Mouse (Mus musculus) MEL (cell line): ENCODE results near the gene A930009A15Rik. TPM values are rescaled to one million over a fixed set of nuclear protein-coding genes. Genes with fewer than 3 reads are reported as not detected.

Experiments used
- DNase-seq: peaks from one replicate; pipeline ENCODE4 v3.0.0; 2011; ENCODE audit warnings: low read depth, low spot score
- H3K27ac ChIP-seq: 2 replicates; pipeline ENCODE4 v1.5.1; 2012; ENCODE audit warnings: low read depth, mild to moderate bottlenecking, control low read depth, low read length, moderate library complexity; ENCODE audit not compliant: control insufficient read depth
- H3K27me3 ChIP-seq, 2 experiments: fragments of 150-350 bp in 1 of 2; sonication (generic) in 1 of 2; 2 replicates each; pipeline ENCODE4 v1.6.1; 2012; ENCODE audit warnings: low read length in 2 of 2, mild to moderate bottlenecking in 2 of 2, improper control_type of control experiment in 1 of 2, moderate library complexity in 1 of 2; ENCODE audit not compliant: insufficient read depth in 2 of 2, control insufficient read depth in 1 of 2
- H3K36me3 ChIP-seq, 2 experiments: 2 replicates each; pipeline ENCODE4 v1.6.1; 2012 to 2014; ENCODE audit warnings: low read length in 2 of 2, improper control_type of control experiment in 1 of 2, inconsistent platforms in 1 of 2, mild to moderate bottlenecking in 1 of 2; ENCODE audit not compliant: insufficient read depth in 2 of 2, control insufficient read depth in 1 of 2
- H3K4me1 ChIP-seq, 2 experiments: fragments of 150-350 bp in 1 of 2; sonication (generic) in 1 of 2; 2 replicates each; pipeline ENCODE4 v1.6.1; 2012; ENCODE audit warnings: low read length in 2 of 2, improper control_type of control experiment in 1 of 2, mild to moderate bottlenecking in 1 of 2; ENCODE audit not compliant: insufficient read depth in 2 of 2, control insufficient read depth in 1 of 2
- H3K4me3 ChIP-seq, 2 experiments: fragments of 150-350 bp in 1 of 2; sonication (generic) in 1 of 2; 2 replicates each; pipeline ENCODE4 v1.5.1; 2012; ENCODE audit warnings: low read depth in 2 of 2, low read length in 2 of 2, mild to moderate bottlenecking in 2 of 2, moderate library complexity in 2 of 2, control low read depth in 1 of 2, improper control_type of control experiment in 1 of 2; ENCODE audit not compliant: control insufficient read depth in 1 of 2, insufficient read depth in 1 of 2
- H3K79me2 ChIP-seq: 2 replicates; pipeline ENCODE4 v1.6.1; 2012; ENCODE audit warnings: mild to moderate bottlenecking, low read length, moderate library complexity; ENCODE audit not compliant: control insufficient read depth, poor library complexity, insufficient read depth
- H3K9ac ChIP-seq: 2 replicates; pipeline ENCODE4 v1.6.1; 2012; ENCODE audit warnings: low read depth, mild to moderate bottlenecking, control low read depth, low read length, moderate library complexity; ENCODE audit not compliant: control insufficient read depth, poor library complexity, severe bottlenecking
- H3K9me3 ChIP-seq: fragments of 150-350 bp; sonication (generic); replicated peaks from 2 replicates; pipeline ENCODE4 v1.6.1; 2012; ENCODE audit warnings: mild to moderate bottlenecking, low read length, improper control_type of control experiment, moderate library complexity; ENCODE audit not compliant: insufficient read depth
- BHLHE40 ChIP-seq: IDR thresholded peaks from 2 replicates; pipeline ENCODE4 v1.6.1; 2012; ENCODE audit warnings: low read depth, mild to moderate bottlenecking, inconsistent platforms, low read length, improper control_type of control experiment, borderline replicate concordance
- CHD2 ChIP-seq: IDR thresholded peaks from 2 replicates; pipeline ENCODE4 v1.6.1; 2011; ENCODE audit warnings: low read length, improper control_type of control experiment
- CTCF ChIP-seq, 3 experiments: IDR thresholded peaks in 2 of 3; conservative IDR thresholded peaks in 1 of 3; 2 replicates each; pipeline ENCODE4 v1.5.1; 2011 to 2012; ENCODE audit warnings: low read length in 3 of 3, low read depth in 2 of 3, mild to moderate bottlenecking in 2 of 3, improper control_type of control experiment in 1 of 3, inconsistent platforms in 1 of 3, mixed read lengths in 1 of 3, moderate library complexity in 1 of 3; ENCODE audit not compliant: control insufficient read depth in 1 of 3, insufficient read depth in 1 of 3, poor library complexity in 1 of 3, severe bottlenecking in 1 of 3
- E2F4 ChIP-seq: IDR thresholded peaks from 2 replicates; pipeline ENCODE4 v1.6.1; 2011; ENCODE audit warnings: low read depth, low read length, improper control_type of control experiment, borderline replicate concordance
- ELF1 ChIP-seq: IDR thresholded peaks from 2 replicates; pipeline ENCODE4 v1.6.1; 2014; ENCODE audit warnings: low read depth, mild to moderate bottlenecking, inconsistent platforms, low read length, improper control_type of control experiment, moderate library complexity
- ETS1 ChIP-seq: IDR thresholded peaks from 2 replicates; pipeline ENCODE4 v1.6.1; 2012; ENCODE audit warnings: low read depth, mild to moderate bottlenecking, inconsistent platforms, low read length, improper control_type of control experiment, moderate library complexity
- GABPA ChIP-seq: IDR thresholded peaks from 2 replicates; pipeline ENCODE4 v1.6.1; 2012; ENCODE audit warnings: low read depth, mild to moderate bottlenecking, inconsistent platforms, low read length, improper control_type of control experiment, moderate library complexity
- GATA1 ChIP-seq: IDR thresholded peaks from 2 replicates; pipeline ENCODE4 v1.6.1; 2011; ENCODE audit warnings: low read depth, low read length, improper control_type of control experiment
- HCFC1 ChIP-seq: IDR thresholded peaks from 2 replicates; pipeline ENCODE4 v1.6.1; 2012; ENCODE audit warnings: low read depth, mild to moderate bottlenecking, inconsistent platforms, low read length, improper control_type of control experiment, moderate library complexity
- MAFK ChIP-seq: IDR thresholded peaks from 2 replicates; pipeline ENCODE4 v1.6.1; 2011; ENCODE audit warnings: low read depth, mild to moderate bottlenecking, low read length, improper control_type of control experiment, borderline replicate concordance
- MAX ChIP-seq: IDR thresholded peaks from 2 replicates; pipeline ENCODE4 v1.6.1; 2011; ENCODE audit warnings: low read length, improper control_type of control experiment
- MEF2A ChIP-seq: IDR thresholded peaks from 2 replicates; pipeline ENCODE4 v1.6.1; 2014; ENCODE audit warnings: low read depth, mild to moderate bottlenecking, inconsistent platforms, low read length, improper control_type of control experiment; ENCODE audit not compliant: poor library complexity, insufficient replicate concordance, severe bottlenecking; ENCODE audit errors: extremely low read depth
- MXI1 ChIP-seq: IDR thresholded peaks from 2 replicates; pipeline ENCODE4 v1.6.1; 2011; ENCODE audit warnings: mild to moderate bottlenecking, low read depth, low read length, improper control_type of control experiment
- NELFE ChIP-seq: IDR thresholded peaks from 2 replicates; pipeline ENCODE4 v1.6.1; 2011; ENCODE audit warnings: low read depth, low read length, improper control_type of control experiment
- POLR2AphosphoS2 ChIP-seq: IDR thresholded peaks from 2 replicates; pipeline ENCODE4 v1.6.1; 2011; ENCODE audit warnings: low read length, improper control_type of control experiment
- RAD21 ChIP-seq: IDR thresholded peaks from 2 replicates; pipeline ENCODE4 v1.6.1; 2011; ENCODE audit warnings: mild to moderate bottlenecking, low read depth, low read length, improper control_type of control experiment
- SIN3A ChIP-seq: IDR thresholded peaks from 2 replicates; pipeline ENCODE4 v1.6.1; 2012; ENCODE audit warnings: low read length, improper control_type of control experiment, inconsistent platforms
- SMC3 ChIP-seq: IDR thresholded peaks from 2 replicates; pipeline ENCODE4 v1.6.1; 2011; ENCODE audit warnings: low read depth, low read length, improper control_type of control experiment
- USF1 ChIP-seq: IDR thresholded peaks from 2 replicates; pipeline ENCODE4 v1.6.1; 2014; ENCODE audit warnings: low read depth, mild to moderate bottlenecking, inconsistent platforms, low read length, improper control_type of control experiment, moderate library complexity
- USF2 ChIP-seq, 2 experiments: IDR thresholded peaks; 2 replicates each; pipeline ENCODE4 v1.6.1; 2011 to 2012; ENCODE audit warnings: improper control_type of control experiment in 2 of 2, low read length in 2 of 2, borderline replicate concordance in 1 of 2, inconsistent platforms in 1 of 2, low read depth in 1 of 2, mild to moderate bottlenecking in 1 of 2; ENCODE audit not compliant: insufficient read depth in 1 of 2
- ZMIZ1 ChIP-seq: IDR thresholded peaks from 2 replicates; pipeline ENCODE4 v1.6.1; 2012; ENCODE audit warnings: low read depth, mild to moderate bottlenecking, inconsistent platforms, low read length, improper control_type of control experiment, moderate library complexity
- polyA plus RNA-seq, 2 experiments: library from polyadenylated mRNA; stranded (reverse) in 1 of 2; unstranded in 1 of 2; fragments of >175 nt in 1 of 2; fragments of >200 nt in 1 of 2; gene quantifications; 2 replicates each; pipeline versions ENCODE4 v1.2.1 to v1.2.4; 2012; ENCODE audit warnings: low replicate concordance in 2 of 2, low read depth in 1 of 2; ENCODE audit not compliant: insufficient read length in 2 of 2, insufficient read depth in 1 of 2, missing spikeins in 1 of 2
- total RNA-seq: library from RNA; depleted of rRNA; stranded (reverse); fragments of 300-350 nt; gene quantifications from 2 replicates; pipeline ENCODE4 v1.2.3, GENCODE M21; 2012

A930009A15Rik gene
- total and polyA plus RNA-seq, 3 experiments = 0.15 TPM; not detected in 2

- TF ChIP-seq GATA1 = no peak
- TF ChIP-seq BHLHE40 = no peak
- TF ChIP-seq, all 39 proteins: peak for 0
Measured at GRCm38 (mm10) chr10:115587979-115588378, 18.2 kb downstream of the A930009A15Rik start (continued).

GRCm38 (mm10) chr10:115593221-115593620, 23.4 kb downstream of the A930009A15Rik start:
- Histone ChIP-seq H3K9me3 (no peaks in the 10 kb centered on the region), H3K79me2 (no peaks in the 10 kb centered on the region)
- TF ChIP-seq MXI1 (no peak), USF1 (no peak), RAD21 (no peak), ZMIZ1 (no peak), SMC3 (no peak), POLR2AphosphoS2 (no peak), MEF2A (no peak), GABPA (no peak), NELFE (no peak), MAFK (no peak), MAX (no peak)

GRCm38 (mm10) chr10:115593651-115594050, 23.9 kb downstream of the A930009A15Rik start:
- no peaks in the 10 kb centered on the region for H3K9me3 ChIP-seq
- TF ChIP-seq HCFC1 (no peak), ELF1 (no peak), ETS1 (no peak), CHD2 (no peak), SIN3A (no peak), CTCF (IDR thresholded peaks at IDR 0.05 in 2 of 3, conservative IDR thresholded peaks at IDR 0.05 in 1 of 3; ENCODE audit: control insufficient read depth in 1 of 3, insufficient read depth in 1 of 3, low read depth in 2 of 3, low read length in 3 of 3, poor library complexity in 1 of 3, severe bottlenecking in 1 of 3) (no peak), USF2 (IDR thresholded peaks at IDR 0.05; ENCODE audit: borderline replicate concordance in 1 of 2, insufficient read depth in 1 of 2, low read depth in 1 of 2, low read length in 2 of 2) (no peak), BHLHE40 (no peak), E2F4 (no peak), RAD21 (no peak), SMC3 (no peak)
- H3K36me3 ChIP-seq = peaks cover 0 to 6% of the 10 kb centered on the region in 2 experiments; a peak in 2 of 4 replicates
- no peaks in the 10 kb centered on the region for H3K79me2 ChIP-seq
- no peak for DNase-seq
- H3K27me3 ChIP-seq = no peaks in the 10 kb centered on the region
- H3K4me1 ChIP-seq = peaks cover 0 to 3% of the 10 kb centered on the region in 2 experiments; a peak in 1 of 4 replicates
- no peak overlapping the region for H3K9ac ChIP-seq
- H3K4me3 ChIP-seq = no peak overlapping the region
- H3K27ac ChIP-seq = no peak overlapping the region

More at GRCm38 (mm10) chr10:115593221-115593620, 23.4 kb downstream of the A930009A15Rik start:
- peaks cover 0 to 6% of the 10 kb centered on the region in 2 experiments; a peak in 2 of 4 replicates for H3K36me3 ChIP-seq
- no peak overlapping the region for H3K9ac ChIP-seq
- H3K27me3 ChIP-seq = no peaks in the 10 kb centered on the region
- H3K4me3 ChIP-seq = no peak overlapping the region
- peaks cover 0 to 3% of the 10 kb centered on the region in 2 experiments; a peak in 1 of 4 replicates for H3K4me1 ChIP-seq
- H3K27ac ChIP-seq = no peak overlapping the region
- no peak for DNase-seq
